Mouse (Mus musculus): ENCODE measurements around the gene Rnf213. TPM values are rescaled to one million over a fixed set of nuclear protein-coding genes. Genes with fewer than 3 reads are reported as not detected.
A peak's percentile ranks its signal among the peaks of the same experiment; 100 is the strongest.

Gene Rnf213
- 1 to 10 TPM; 3.1 to 4.1 TPM for total RNA-seq (2021)
- long read RNA-seq, experiment 1 = 0 reads
- long read RNA-seq, experiment 2 = 0 reads

- peak; percentile 55 for TF ChIP-seq CTCF (conservative IDR thresholded peaks at IDR 0.05)
- Histone ChIP-seq H3K4me3 (peak within 1 kb of the TSS; percentile 52), H3K27ac (peak within 1 kb of the TSS; percentile 72)
- peak in 1 of 2 experiments; percentile 12 for DNase-seq (ENCODE audit: low spot score in 2 of 2)
Measured at GRCm38 (mm10) chr11:119392800-119393482, at the start of gene Rnf213. Rnf213 (plus strand) TSS chr11:119393100.

DNA sequence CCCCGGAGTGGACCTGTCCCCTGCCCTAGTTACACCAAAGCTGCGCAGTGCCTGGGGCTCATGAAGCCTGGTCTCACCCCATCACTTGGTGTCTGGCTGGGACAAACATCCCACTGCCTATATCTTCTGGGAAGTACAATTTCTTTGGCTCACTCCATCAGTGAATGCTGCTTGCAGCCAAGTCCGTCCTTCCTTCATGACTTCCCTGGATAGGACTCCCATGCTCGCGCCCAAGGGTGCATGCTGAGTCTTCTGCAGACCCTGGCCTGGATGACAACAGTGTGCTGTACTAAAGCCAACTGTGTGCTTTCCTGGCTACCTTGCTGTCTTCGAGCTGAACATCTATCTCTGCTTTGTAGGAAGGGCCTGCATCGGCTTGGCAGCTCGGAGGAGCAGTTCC lies 48.7 kb upstream of the Rnf213 start:
- no peak for DNase-seq (ENCODE audit: low spot score in 2 of 2)
- TF ChIP-seq CTCF (conservative IDR thresholded peaks at IDR 0.05) = no peak
- H3K4me3 ChIP-seq = no peak overlapping the region
- H3K27ac ChIP-seq = no peak overlapping the region

- H3K4me3 ChIP-seq = no peak overlapping the region
- no peak for DNase-seq (ENCODE audit: low spot score in 2 of 2)
- no peak overlapping the region for H3K27ac ChIP-seq
- no peak for TF ChIP-seq CTCF (conservative IDR thresholded peaks at IDR 0.05)
Measured at GRCm38 (mm10) chr11:119344865-119345264, 48.0 kb upstream of the Rnf213 start.

GRCm38 (mm10) chr11:119347125-119347524 lies 45.8 kb upstream of the Rnf213 start:
- Histone ChIP-seq H3K27ac (no peak overlapping the region), H3K4me3 (no peak overlapping the region)
- no peak for TF ChIP-seq CTCF (conservative IDR thresholded peaks at IDR 0.05)
- no peak for DNase-seq (ENCODE audit: low spot score in 2 of 2)

DNA sequence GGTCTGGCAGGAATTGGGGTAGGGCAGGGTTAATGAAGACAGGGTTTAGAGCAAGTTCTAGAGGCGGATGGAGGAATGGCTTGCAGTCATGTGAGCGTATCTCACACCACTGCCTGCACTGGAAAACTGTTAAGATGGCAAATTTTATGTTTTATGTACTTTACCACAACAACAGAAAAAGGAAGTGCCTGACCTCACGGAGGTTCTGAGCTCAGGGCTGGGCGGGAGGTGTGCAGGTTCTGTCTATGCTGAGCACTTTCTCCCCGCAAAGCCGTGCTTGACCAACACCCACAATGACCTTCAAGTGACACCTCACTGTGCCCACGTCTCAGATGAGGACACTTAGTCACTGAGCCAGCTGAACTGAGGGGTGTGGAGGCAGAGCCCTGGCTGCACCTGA lies 40.8 kb upstream of the Rnf213 start:
- H3K27ac ChIP-seq = no peak overlapping the region

GRCm38 (mm10) chr11:119353946-119354345 lies 39.0 kb upstream of the Rnf213 start:
- no peak overlapping the region for H3K4me3 ChIP-seq
- no peak for TF ChIP-seq CTCF (conservative IDR thresholded peaks at IDR 0.05)
- no peak for DNase-seq (ENCODE audit: low spot score in 2 of 2)

More for the DNA sequence above, 40.8 kb upstream of the Rnf213 start:
- DNase-seq (ENCODE audit: low spot score in 2 of 2) = no peak
- TF ChIP-seq CTCF (conservative IDR thresholded peaks at IDR 0.05) = no peak
- H3K4me3 ChIP-seq = no peak overlapping the region

GRCm38 (mm10) chr11:119354798-119355442 lies 38.0 kb upstream of the Rnf213 start:
- TF ChIP-seq CTCF (conservative IDR thresholded peaks at IDR 0.05) = no peak
- no peak for DNase-seq (ENCODE audit: low spot score in 2 of 2)
- H3K27ac ChIP-seq = peak overlapping the region; percentile 92
- H3K4me3 ChIP-seq = peak overlapping the region; percentile 77

More at GRCm38 (mm10) chr11:119353946-119354345, 39.0 kb upstream of the Rnf213 start:
- H3K27ac ChIP-seq = no peak overlapping the region

GRCm38 (mm10) chr11:119355443-119356385 lies 37.2 kb upstream of the Rnf213 start, which contains the start of the genes Sgsh and Slc26a11:
Sgsh (minus strand) TSS chr11:119355536.
Slc26a11 (plus strand) TSS chr11:119355557.
- Histone ChIP-seq H3K27ac (peak within 1 kb of the TSS; percentile 92), H3K4me3 (peak within 1 kb of the TSS; percentile 77)
- no peak for TF ChIP-seq CTCF (conservative IDR thresholded peaks at IDR 0.05)
- peak; percentile 68 to 73 for DNase-seq (ENCODE audit: low spot score in 2 of 2)

- Histone ChIP-seq H3K4me3 (no peak overlapping the region), H3K27ac (no peak overlapping the region)
- TF ChIP-seq CTCF (conservative IDR thresholded peaks at IDR 0.05) = no peak
- DNase-seq (ENCODE audit: low spot score in 2 of 2) = no peak
Measured at GRCm38 (mm10) chr11:119359089-119359488, 33.8 kb upstream of the Rnf213 start.

- TF ChIP-seq CTCF (conservative IDR thresholded peaks at IDR 0.05) = no peak
- no peak for DNase-seq (ENCODE audit: low spot score in 2 of 2)
- no peak overlapping the region for H3K27ac ChIP-seq
- no peak overlapping the region for H3K4me3 ChIP-seq
Measured at GRCm38 (mm10) chr11:119362769-119363533, 29.9 kb upstream of the Rnf213 start.

GRCm38 (mm10) chr11:119363534-119364145 lies 29.3 kb upstream of the Rnf213 start:
- TF ChIP-seq CTCF (conservative IDR thresholded peaks at IDR 0.05) = peak; percentile 89
- H3K4me3 ChIP-seq = no peak overlapping the region
- H3K27ac ChIP-seq = no peak overlapping the region
- DNase-seq (ENCODE audit: low spot score in 2 of 2) = peak; percentile 54 to 68
